Mouse (Mus musculus) embryonic facial prominence, embryonic 10.5 days (tissue): ENCODE data around the gene Aff3. TPM values are rescaled to one million over a fixed set of nuclear protein-coding genes. Genes with fewer than 3 reads are reported as not detected.
A peak's percentile ranks its signal among the peaks of the same experiment; 100 is the strongest.

ENCODE experiments used
- DNase-seq: peaks from one replicate; pipeline ENCODE4 v3.0.0-alpha.2; 2017; ENCODE audit warnings: low spot score
- H3K27ac ChIP-seq: fragments of 300-500 bp; sonication (generic); replicated peaks from 2 replicates; pipeline ENCODE4 v1.5.1; 2016; ENCODE audit warnings: mild to moderate bottlenecking
- H3K27me3 ChIP-seq: fragments of 300-500 bp; sonication (generic); replicated peaks from 2 replicates; pipeline ENCODE4 v1.6.1; 2016; ENCODE audit warnings: low read depth, mild to moderate bottlenecking; ENCODE audit not compliant: poor library complexity, severe bottlenecking
- H3K36me3 ChIP-seq: fragments of 300-500 bp; sonication (generic); replicated peaks from 2 replicates; pipeline ENCODE4 v1.6.1; 2016; ENCODE audit warnings: mild to moderate bottlenecking, moderate library complexity
- H3K4me1 ChIP-seq: fragments of 300-500 bp; sonication (generic); 2 replicates; pipeline ENCODE4 v1.6.1; 2016
- H3K4me3 ChIP-seq: fragments of 300-500 bp; sonication (generic); 2 replicates; pipeline ENCODE4 v1.5.1; 2016; ENCODE audit warnings: mild to moderate bottlenecking, moderate library complexity
- H3K9me3 ChIP-seq: fragments of 300-500 bp; sonication (generic); 2 replicates; pipeline ENCODE4 v1.6.1; 2016; ENCODE audit warnings: mild to moderate bottlenecking
- WGBS: fragments of 180-500 bp; shearing (Covaris S2); methylation state at CpG from one replicate; pipeline ENCODE4 v1.1.7; 2016; 5-methylcytosine and 5-hydroxymethylcytosine counted together
- polyA plus RNA-seq: library from polyadenylated mRNA; unstranded; fragments of >200 nt; fragmentation: Nextera tagmentation; extraction: Ambion mirVana; gene quantifications from 2 replicates; pipeline ENCODE4 v1.2.1, GENCODE M21; 2016

The Aff3 gene
- polyA plus RNA-seq, 1 experiment from 2014 or later = 8.7 TPM

DNA sequence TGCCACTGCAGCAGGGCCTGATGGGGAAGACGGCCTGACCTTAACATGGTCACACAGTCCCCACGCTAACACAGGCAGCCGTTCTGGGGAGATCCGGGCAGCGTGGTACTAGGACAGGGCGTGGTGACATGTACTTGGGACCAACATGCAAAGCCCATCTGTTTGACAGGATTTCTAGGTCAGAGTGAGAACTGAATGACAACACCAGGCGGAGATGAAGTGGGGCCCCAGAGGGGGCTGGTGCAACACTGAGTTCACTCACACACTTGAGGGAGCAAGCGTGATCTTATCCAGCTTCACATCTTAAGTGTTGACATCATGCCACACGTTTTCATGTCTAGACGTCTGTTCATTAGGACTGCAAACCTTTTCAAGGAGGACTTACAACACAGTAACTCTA, 265.5 kb downstream of the Aff3 start:
- Histone ChIP-seq H3K36me3 (no peaks in the 10 kb centered on the region), H3K4me3 (no peak overlapping the region), H3K4me1 (peaks cover 67% of the 10 kb centered on the region), H3K27ac (peak overlapping the region; percentile 40; the same call in 1 of the 2 replicates), H3K9me3 (no peaks in the 10 kb centered on the region), H3K27me3 (no peaks in the 10 kb centered on the region)
- DNase-seq = no peak
- WGBS = 92% methylated on average over 10 of the region's 10 CpGs

DNA sequence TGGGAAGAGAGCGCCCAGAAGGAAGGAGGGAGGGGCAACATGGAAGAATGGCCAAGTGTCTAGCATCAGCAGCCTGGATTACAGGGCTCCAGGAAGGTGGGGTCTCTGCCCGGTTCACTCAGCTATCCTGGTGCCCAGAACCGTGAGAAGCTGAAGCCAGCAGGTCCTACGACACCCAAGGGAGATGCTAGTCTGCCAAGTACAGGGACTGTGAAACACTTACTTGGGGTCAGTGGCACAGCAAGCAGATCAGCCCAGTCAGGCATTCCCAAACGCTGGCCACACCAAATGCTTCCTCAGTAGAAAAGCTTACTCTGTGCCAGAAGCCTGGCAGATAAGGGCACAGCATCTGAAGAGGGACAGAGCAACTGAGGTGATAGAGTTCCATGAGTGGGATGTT, 266.2 kb downstream of the Aff3 start:
- H3K4me1 ChIP-seq = peaks cover 72% of the 10 kb centered on the region
- 68% methylated on average over 5 of the region's 5 CpGs for WGBS
- no peaks in the 10 kb centered on the region for H3K9me3 ChIP-seq

DNA sequence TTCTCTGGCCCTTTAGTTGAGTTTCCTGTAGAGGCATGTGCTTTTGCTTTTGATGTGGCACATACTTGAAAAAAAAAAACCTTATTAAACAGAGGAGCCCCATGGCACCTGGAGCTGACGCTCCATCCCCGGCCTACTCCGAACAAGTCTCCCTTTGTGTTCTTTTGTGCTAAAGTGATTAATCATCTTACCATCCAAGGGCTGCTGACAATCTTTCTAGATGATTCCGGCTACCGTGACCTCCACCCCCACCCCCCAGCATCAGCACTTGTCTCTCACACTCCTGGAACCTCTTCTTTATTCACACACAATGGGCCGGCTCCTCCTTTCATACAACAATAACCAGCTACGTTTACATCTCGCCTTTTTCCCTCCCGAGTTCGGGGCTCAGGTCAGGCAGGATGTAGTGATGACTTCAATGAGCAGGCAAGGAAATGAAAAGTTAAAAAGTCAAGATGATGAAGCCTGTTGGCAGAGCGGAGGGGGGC, 269.5 kb downstream of the Aff3 start:
- Histone ChIP-seq H3K4me1 (peaks cover 68% of the 10 kb centered on the region), H3K36me3 (no peaks in the 10 kb centered on the region), H3K27me3 (no peaks in the 10 kb centered on the region), H3K4me3 (no peak overlapping the region), H3K27ac (no peak overlapping the region), H3K9me3 (no peaks in the 10 kb centered on the region)
- DNase-seq = peak; percentile 41
- WGBS = 34% methylated on average over 11 of the region's 11 CpGs

More for the DNA sequence above, 266.2 kb downstream of the Aff3 start:
- H3K27ac ChIP-seq = peak overlapping the region; percentile 40; the same call in 1 of the 2 replicates
- DNase-seq = no peak
- H3K4me3 ChIP-seq = no peak overlapping the region
- H3K36me3 ChIP-seq = no peaks in the 10 kb centered on the region
- H3K27me3 ChIP-seq = no peaks in the 10 kb centered on the region

DNA sequence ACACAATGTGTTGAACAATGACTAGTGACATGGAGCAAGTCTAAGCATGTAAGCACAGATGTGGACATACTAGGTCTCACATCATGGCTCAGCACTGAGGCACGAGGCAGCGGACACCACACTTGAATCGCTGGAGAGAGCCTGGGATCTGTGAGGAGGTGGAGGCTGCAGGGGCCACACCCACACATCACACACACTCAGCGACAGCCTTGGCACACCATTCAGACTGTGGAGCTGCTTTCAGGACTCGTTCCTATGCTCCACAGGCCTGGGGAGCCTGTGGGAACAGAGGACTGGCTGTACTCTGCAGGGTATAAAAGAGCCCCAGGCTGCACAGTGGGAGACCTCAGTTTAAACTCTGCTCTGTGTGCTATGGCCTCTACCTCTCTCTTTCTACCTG, 270.3 kb downstream of the Aff3 start:
- H3K4me1 ChIP-seq = peaks cover 71% of the 10 kb centered on the region
- H3K27me3 ChIP-seq = no peaks in the 10 kb centered on the region
- H3K4me3 ChIP-seq = no peak overlapping the region
- H3K36me3 ChIP-seq = no peaks in the 10 kb centered on the region
- no peaks in the 10 kb centered on the region for H3K9me3 ChIP-seq
- 25% methylated on average over 5 of the region's 5 CpGs for WGBS
- no peak for DNase-seq
- peak overlapping the region; percentile 64 for H3K27ac ChIP-seq

DNA sequence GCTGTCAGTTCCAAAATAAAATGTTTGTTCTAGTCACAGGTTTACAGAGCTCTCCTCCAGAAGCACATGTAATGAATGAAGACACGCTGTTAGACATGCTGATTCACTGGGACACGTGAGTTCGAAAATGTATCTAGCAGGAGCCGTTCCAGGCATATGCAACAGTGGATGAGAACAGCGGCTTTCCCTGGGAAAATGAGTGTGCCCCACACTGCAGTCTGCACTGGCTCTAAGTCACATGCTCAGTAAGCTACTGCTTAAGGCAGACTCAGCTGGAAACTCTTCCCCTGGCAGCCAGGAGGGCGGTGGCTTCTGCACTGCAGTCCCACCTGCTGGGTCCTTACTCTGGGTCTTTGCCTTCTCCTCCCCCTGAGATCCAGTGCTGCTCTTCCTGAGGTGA, 271.2 kb downstream of the Aff3 start:
- DNase-seq = no peak
- no peaks in the 10 kb centered on the region for H3K27me3 ChIP-seq
- H3K4me3 ChIP-seq = no peak overlapping the region
- H3K9me3 ChIP-seq = no peaks in the 10 kb centered on the region
- H3K27ac ChIP-seq = peak overlapping the region; percentile 64; the same call in 1 of the 2 replicates
- 55% methylated on average over 6 of the region's 6 CpGs for WGBS
- no peaks in the 10 kb centered on the region for H3K36me3 ChIP-seq
- peaks cover 66% of the 10 kb centered on the region for H3K4me1 ChIP-seq

DNA sequence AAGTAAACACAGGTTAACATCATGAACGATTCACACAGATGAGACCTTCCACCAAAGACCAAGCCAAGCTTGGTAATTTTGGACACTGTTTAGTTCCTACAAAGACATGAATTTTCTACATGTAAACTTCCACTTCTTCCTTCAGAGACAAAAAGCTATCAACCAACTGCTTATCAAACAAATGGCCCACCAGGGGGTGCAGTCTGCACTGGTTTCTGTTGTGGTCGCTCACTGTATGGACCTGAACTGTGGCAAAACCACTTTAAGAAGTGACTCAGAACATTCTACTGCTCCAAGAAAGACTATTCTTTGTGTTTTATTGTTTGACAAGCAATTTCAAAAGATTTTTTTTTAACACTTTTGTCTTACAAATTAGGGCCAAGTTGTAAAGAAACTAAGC, 271.8 kb downstream of the Aff3 start:
- H3K9me3 ChIP-seq = no peaks in the 10 kb centered on the region
- WGBS = 58% methylated on average over 2 of the region's 2 CpGs
- no peaks in the 10 kb centered on the region for H3K27me3 ChIP-seq
- H3K27ac ChIP-seq = no peak overlapping the region; the same call in 1 of the 2 replicates
- peaks cover 66% of the 10 kb centered on the region for H3K4me1 ChIP-seq
- DNase-seq = peak; percentile 74
- H3K4me3 ChIP-seq = no peak overlapping the region
- H3K36me3 ChIP-seq = no peaks in the 10 kb centered on the region

DNA sequence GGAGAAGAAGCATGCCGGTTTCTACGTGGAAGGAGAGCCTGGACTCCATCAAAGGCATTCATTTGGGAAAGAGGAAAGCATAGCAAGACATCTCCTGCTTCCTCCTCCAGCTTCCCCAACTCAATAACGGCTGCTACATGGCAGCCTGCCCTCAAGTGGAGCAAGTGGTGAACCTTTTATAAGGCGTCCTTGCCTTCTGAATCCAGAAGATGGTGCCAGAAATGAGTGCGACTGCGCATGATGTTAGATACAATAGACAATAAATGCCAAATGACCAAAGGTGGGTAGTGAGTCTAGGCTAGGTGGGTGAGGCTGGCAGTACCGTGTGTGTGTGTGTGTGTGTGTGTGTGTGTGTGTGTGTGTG, 273.9 kb downstream of the Aff3 start:
- no peaks in the 10 kb centered on the region for H3K36me3 ChIP-seq
- H3K27me3 ChIP-seq = no peaks in the 10 kb centered on the region
- no peak overlapping the region for H3K27ac ChIP-seq
- no peak overlapping the region for H3K4me3 ChIP-seq
- no peaks in the 10 kb centered on the region for H3K9me3 ChIP-seq
- 79% methylated on average over 7 of the region's 7 CpGs for WGBS
- peaks cover 64% of the 10 kb centered on the region for H3K4me1 ChIP-seq
- no peak for DNase-seq

DNA sequence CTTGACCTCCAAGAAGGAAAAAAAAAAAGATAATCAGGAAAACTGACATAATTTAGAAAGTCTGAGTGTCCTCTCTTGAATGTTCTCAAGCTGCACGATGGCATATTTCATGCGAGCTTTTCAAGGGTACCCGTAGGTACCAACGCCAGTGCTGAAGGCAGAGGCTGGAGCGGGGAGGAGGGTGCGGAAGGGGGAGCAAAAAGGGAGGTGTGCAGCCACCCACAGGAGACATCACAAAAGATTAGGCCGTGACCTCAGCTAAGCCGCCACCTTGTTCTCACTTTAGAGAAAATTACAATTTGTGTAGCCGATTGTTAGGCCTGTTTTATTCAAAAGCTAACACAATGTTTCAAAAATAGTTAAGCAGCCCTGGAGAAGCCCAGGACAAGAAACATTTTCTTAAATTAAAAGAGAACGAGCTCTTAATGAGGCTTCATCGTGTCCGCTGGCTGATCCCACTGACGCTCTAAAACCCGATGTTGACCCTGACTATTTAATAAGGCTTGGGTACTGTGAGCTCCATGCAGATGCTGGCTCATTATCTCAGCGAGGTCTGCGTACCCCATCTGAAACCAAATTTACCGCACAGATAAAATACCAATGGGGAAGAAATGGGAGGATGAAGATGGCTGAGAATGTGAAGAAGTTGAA, 274.4 kb downstream of the Aff3 start:
- 74% methylated on average over 17 of the region's 17 CpGs for WGBS
- H3K4me3 ChIP-seq = no peak overlapping the region
- H3K9me3 ChIP-seq = no peaks in the 10 kb centered on the region
- no peaks in the 10 kb centered on the region for H3K36me3 ChIP-seq
- no peak for DNase-seq
- H3K27me3 ChIP-seq = no peaks in the 10 kb centered on the region
- H3K27ac ChIP-seq = no peak overlapping the region
- H3K4me1 ChIP-seq = peaks cover 59% of the 10 kb centered on the region

DNA sequence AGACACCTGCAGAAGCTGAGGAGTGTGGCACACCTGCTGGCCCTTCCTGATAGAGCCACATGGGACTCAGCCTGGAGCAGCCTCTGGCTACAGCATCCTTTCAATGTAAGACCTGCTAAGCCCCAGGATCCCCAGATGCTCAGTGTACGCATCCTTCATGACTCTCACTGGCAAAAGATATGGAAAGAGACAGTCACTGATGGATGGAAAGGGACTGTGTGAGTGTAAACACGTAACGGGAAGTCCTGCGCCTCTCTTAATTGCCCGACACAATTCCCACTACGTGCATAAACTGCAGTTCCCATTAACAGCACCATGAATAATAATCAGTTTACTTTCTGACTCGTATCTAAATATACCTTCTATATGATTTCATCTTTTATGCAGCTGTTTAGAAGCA, 275.2 kb downstream of the Aff3 start:
- 85% methylated on average over 7 of the region's 7 CpGs for WGBS
- no peak for DNase-seq
- no peak overlapping the region for H3K27ac ChIP-seq
- H3K4me3 ChIP-seq = no peak overlapping the region
- peaks cover 56% of the 10 kb centered on the region for H3K4me1 ChIP-seq
- H3K36me3 ChIP-seq = no peaks in the 10 kb centered on the region
- no peaks in the 10 kb centered on the region for H3K9me3 ChIP-seq
- no peaks in the 10 kb centered on the region for H3K27me3 ChIP-seq

DNA sequence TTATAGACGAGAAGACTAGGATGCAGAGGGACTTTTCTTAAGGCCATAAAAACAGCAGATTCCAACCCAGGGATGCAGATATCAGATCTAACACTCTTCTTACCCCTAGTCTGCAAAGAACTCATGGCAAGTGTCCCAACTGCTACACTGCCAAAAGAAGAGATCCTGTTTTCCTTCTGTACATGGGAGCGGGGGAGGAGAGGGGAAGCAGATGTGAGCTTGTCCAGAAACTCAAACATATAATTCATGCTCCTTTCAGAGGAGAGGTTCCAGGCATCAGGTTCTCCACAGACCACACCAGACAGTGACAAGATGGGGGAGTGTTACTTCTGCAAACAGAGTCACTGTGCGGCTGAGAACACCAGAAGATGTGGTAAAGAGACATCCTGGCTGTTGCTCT, 276.3 kb downstream of the Aff3 start:
- Histone ChIP-seq H3K4me3 (no peak overlapping the region), H3K27me3 (no peaks in the 10 kb centered on the region), H3K27ac (no peak overlapping the region), H3K36me3 (no peaks in the 10 kb centered on the region), H3K4me1 (peaks cover 48% of the 10 kb centered on the region), H3K9me3 (no peaks in the 10 kb centered on the region)
- DNase-seq = no peak
- WGBS = 77% methylated on average over 3 of the region's 3 CpGs

DNA sequence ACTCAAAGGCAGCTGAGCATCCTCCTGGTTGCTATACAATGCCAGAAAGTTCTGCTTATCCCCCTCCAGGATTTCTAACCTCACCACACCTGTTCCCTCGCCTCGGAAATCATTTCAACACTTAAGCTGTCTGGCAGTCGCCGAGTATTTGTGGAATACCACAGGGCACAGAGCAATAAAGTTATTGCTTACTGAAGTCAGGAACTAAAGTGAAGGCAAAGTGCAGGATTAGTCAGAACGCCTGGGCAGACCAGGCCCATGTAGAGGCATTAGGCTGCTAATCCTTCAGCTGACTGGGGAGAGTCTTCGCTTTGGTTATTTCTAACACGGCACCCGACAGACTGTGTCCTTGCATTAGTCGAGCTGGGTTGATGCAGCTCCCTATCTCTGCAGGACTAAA, 277.3 kb downstream of the Aff3 start:
- DNase-seq = no peak
- WGBS = 57% methylated on average over 9 of the region's 9 CpGs
- peaks cover 46% of the 10 kb centered on the region for H3K4me1 ChIP-seq
- H3K36me3 ChIP-seq = no peaks in the 10 kb centered on the region
- H3K9me3 ChIP-seq = no peaks in the 10 kb centered on the region
- no peak overlapping the region for H3K4me3 ChIP-seq
- H3K27ac ChIP-seq = no peak overlapping the region
- H3K27me3 ChIP-seq = no peaks in the 10 kb centered on the region

DNA sequence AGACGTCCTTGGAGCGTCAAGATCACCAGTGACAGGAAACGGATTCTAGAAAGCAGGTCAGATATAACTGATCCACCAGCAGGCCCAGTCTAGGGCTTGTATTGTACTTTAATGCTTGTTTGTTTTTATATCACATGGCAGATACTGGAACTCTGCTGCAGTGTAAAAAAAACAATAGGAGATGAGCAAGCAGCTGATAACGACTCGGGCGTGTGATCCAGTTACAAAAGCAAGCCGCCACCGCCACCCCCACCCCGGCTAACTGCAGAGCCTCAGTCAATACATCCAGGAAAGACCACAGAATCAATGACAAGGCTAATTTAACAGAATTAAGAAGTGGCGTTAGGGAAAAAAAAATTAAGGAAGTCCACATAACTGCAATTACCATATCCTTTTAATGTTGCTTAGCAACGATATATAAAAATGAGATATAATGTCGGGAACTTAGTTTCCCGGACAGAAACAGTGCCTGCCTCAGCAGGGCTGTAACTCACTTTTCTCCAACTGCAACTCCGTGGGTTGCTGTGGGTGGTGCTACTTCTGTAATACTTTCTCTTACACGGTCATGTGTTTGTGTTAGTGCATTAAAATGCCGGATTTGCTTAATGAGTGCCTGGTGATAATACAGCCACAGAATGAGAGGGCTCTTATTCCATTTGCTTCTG, 280.2 kb downstream of the Aff3 start:
- Histone ChIP-seq H3K4me3 (no peak overlapping the region), H3K27me3 (no peaks in the 10 kb centered on the region), H3K4me1 (peaks cover 26% of the 10 kb centered on the region), H3K36me3 (peaks cover 8% of the 10 kb centered on the region), H3K27ac (no peak overlapping the region), H3K9me3 (peaks cover 6% of the 10 kb centered on the region)
- DNase-seq = no peak
- WGBS = 61% methylated on average over 16 of the region's 16 CpGs

DNA sequence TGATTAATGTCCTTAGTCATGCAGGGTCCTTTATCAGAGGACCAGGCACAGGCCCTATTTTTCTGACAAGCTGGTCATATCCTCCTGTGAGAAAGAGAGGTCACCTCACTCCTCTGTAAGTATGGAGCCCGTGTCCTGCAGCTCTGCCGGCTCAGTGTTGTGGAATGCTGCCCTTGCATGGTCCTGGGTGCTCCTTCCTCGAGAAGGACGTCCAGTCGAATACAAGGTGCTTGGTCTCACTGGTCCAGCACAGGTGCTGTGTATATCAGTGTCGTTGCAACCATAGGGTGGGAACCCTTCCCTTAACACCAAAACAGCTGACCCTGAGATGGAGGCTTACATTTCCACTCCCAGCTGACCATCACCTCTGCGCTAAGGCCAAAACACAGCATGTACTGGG, 280.7 kb downstream of the Aff3 start:
- 87% methylated on average over 7 of the region's 7 CpGs for WGBS
- H3K27ac ChIP-seq = no peak overlapping the region
- no peak for DNase-seq
- peaks cover 6% of the 10 kb centered on the region for H3K9me3 ChIP-seq
- H3K27me3 ChIP-seq = no peaks in the 10 kb centered on the region
- peaks cover 8% of the 10 kb centered on the region for H3K36me3 ChIP-seq
- no peak overlapping the region for H3K4me3 ChIP-seq
- H3K4me1 ChIP-seq = peaks cover 23% of the 10 kb centered on the region
